In the genomic region with DNA sequence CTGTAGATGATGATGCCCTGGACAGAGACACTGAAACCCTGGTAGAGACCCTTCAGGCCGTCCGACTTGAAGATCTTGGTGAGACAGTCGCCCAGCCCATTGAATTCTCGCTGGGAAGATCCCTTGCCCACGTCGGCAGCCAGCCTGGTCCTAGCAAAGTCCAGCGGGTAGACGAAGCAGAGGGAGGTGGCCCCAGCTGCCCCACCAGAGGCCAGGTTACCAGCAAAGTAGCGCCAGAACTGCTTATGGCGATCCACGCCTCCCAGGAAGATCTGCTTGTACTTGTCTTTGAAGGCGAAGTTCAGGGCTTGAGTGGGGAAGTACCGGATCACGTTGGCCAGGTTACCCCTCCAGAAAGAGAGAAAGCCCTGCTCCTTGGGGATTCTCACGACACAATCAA, we compare ENCODE assay signal across 9 mouse cellular contexts. TPM values are rescaled to one million over a fixed set of nuclear protein-coding genes. Genes with fewer than 3 reads are reported as not detected.
A peak's percentile ranks its signal among the peaks of the same experiment; 100 is the strongest.
DNase-seq lines count a peak whose midpoint lies in the region; ATAC-seq and TF ChIP-seq lines count a peak whose summit lies in the region.
"Had no signal": no experiment of that assay in that cellular context is flagged by ENCODE, and none has a peak within 500 bp of the region (broad histone marks: within the 10 kb centered on the region; RNA-seq: fewer than 3 reads in every experiment).

No protein-coding gene starts in this region.

- DNase-seq in heart, adult 11 months = peak; percentile 92
- DNase-seq in heart, postnatal 36 days = no peak
- DNase-seq in CH12.LX (ENCODE audit: extremely low read depth) = peak; percentile 35
- no peak for DNase-seq in layer of hippocampus, postnatal 25 days (ENCODE audit: extremely low spot score in 1 of 2, low spot score in 1 of 2)
- DNase-seq in ovary, postnatal 36 days (ENCODE audit: low spot score) = no peak

- dilution Hi-C loops in CH12.LX (cut with MboI; ENCODE audit: extremely low pct_ligation_motif_present, extremely low pct_unique_long_range_greater_than_20kb, low sequenced_read_pairs) = no loop called here

- peak overlapping the region; percentile 91; the same call in 1 of the 2 replicates for H3K9ac ChIP-seq in CH12.LX (ENCODE audit: insufficient read depth, low read depth)
- peak overlapping the region; percentile 23; the same call in 1 of the 2 replicates for H3K9ac ChIP-seq in intestine, embryonic 16.5 days (ENCODE audit: low read depth, low read length)
- H3K9ac ChIP-seq in neural tube, embryonic 13.5 days = peak overlapping the region; percentile 93

- peaks cover 39 to 52% of the 10 kb centered on the region in 2 experiments for H3K36me3 ChIP-seq in CH12.LX (replicated peaks in 1 of 2; ENCODE audit: control insufficient read depth in 1 of 2, insufficient read depth in 1 of 2, low read length in 1 of 2)
- H3K36me3 ChIP-seq in intestine, embryonic 16.5 days (ENCODE audit: control insufficient read depth, insufficient read depth, low read length) = peaks cover 18% of the 10 kb centered on the region; the same call in 1 of the 2 replicates
- H3K36me3 ChIP-seq in neural tube, embryonic 13.5 days = peaks cover 51% of the 10 kb centered on the region

- no peaks in the 10 kb centered on the region for H3K9me3 ChIP-seq in CH12.LX (replicated peaks; ENCODE audit: low read length)
- no peaks in the 10 kb centered on the region for H3K9me3 ChIP-seq in intestine, embryonic 16.5 days (ENCODE audit: control insufficient read depth, low read length)
- no peaks in the 10 kb centered on the region for H3K9me3 ChIP-seq in neural tube, embryonic 13.5 days

- no peak for TF ChIP-seq RAD21 in CH12.LX (IDR thresholded peaks at IDR 0.05; ENCODE audit: low read depth, low read length)

- peak overlapping the region; percentile 80 for H3K4me2 ChIP-seq in CH12.LX (ENCODE audit: insufficient read depth, low read depth, poor library complexity, severe bottlenecking)
- peak overlapping the region; percentile 82 for H3K4me2 ChIP-seq in intestine, embryonic 16.5 days (ENCODE audit: low read depth, low read length)
- H3K4me2 ChIP-seq in neural tube, embryonic 13.5 days = peak overlapping the region; percentile 91

- TF ChIP-seq POLR2A in CH12.LX (IDR thresholded peaks at IDR 0.05; ENCODE audit: low read depth, low read length) = no peak
- TF ChIP-seq POLR2A in embryonic fibroblast, embryonic 13.5 days (IDR thresholded peaks at IDR 0.05; ENCODE audit: low read depth, low read length) = no peak

- in situ Hi-C loops in CH12.LX (cut with MboI; ENCODE audit: low pct_ligation_motif_present, low pct_unique_long_range_greater_than_20kb, low sequenced_read_pairs) = loop anchor here (25.0 kb wide), 1 partner anchor 728 kb away; no protein-coding TSS in a partner anchor

- H3K4me3 ChIP-seq in CH12.LX (replicated peaks in 1 of 3; ENCODE audit: low read depth in 2 of 3, low read length in 2 of 3, poor library complexity in 1 of 3) = peak overlapping the region; percentile 38 to 93 (median 79)
- H3K4me3 ChIP-seq in embryonic fibroblast, embryonic 13.5 days (ENCODE audit: insufficient read depth, low read length) = peak overlapping the region; percentile 96
- H3K4me3 ChIP-seq in intestine, embryonic 16.5 days (ENCODE audit: low read length) = peak overlapping the region; percentile 7
- H3K4me3 ChIP-seq in neural tube, embryonic 13.5 days = peak overlapping the region; percentile 79
- H3K4me3 ChIP-seq: erythroblast, embryonic 14.5 days had no signal

- H3K27me3 ChIP-seq in CH12.LX (replicated peaks) = no peaks in the 10 kb centered on the region
- no peaks in the 10 kb centered on the region for H3K27me3 ChIP-seq in intestine, embryonic 16.5 days (replicated peaks; ENCODE audit: control insufficient read depth, insufficient read depth, low read length)
- no peaks in the 10 kb centered on the region for H3K27me3 ChIP-seq in neural tube, embryonic 13.5 days

- TF ChIP-seq CTCF in CH12.LX (conservative IDR thresholded peaks at IDR 0.05 in 1 of 2, IDR thresholded peaks at IDR 0.05 in 1 of 2; ENCODE audit: low read depth in 2 of 2, low read length in 2 of 2) = no peak
- TF ChIP-seq CTCF in embryonic fibroblast, embryonic 13.5 days (IDR thresholded peaks at IDR 0.05; ENCODE audit: borderline replicate concordance, insufficient read depth, low read length) = no peak

- intact Hi-C loops in heart, postnatal 36 days (cut with DNase I) = no loop called here

- H3K27ac ChIP-seq in CH12.LX (ENCODE audit: insufficient read depth, low read depth) = no peak overlapping the region
- H3K27ac ChIP-seq in embryonic fibroblast, embryonic 13.5 days (ENCODE audit: insufficient read depth, low read length) = no peak overlapping the region
- H3K27ac ChIP-seq in intestine, embryonic 16.5 days (ENCODE audit: low read length) = no peak overlapping the region
- peak overlapping the region; percentile 99 for H3K27ac ChIP-seq in neural tube, embryonic 13.5 days (replicated peaks)

- 81% methylated on average over 15 of the region's 15 CpGs for WGBS in intestine, embryonic 16.5 days
- WGBS in neural tube, embryonic 13.5 days = 81% methylated on average over 15 of the region's 15 CpGs

- peaks cover 19% of the 10 kb centered on the region for H3K79me2 ChIP-seq in CH12.LX (replicated peaks; ENCODE audit: control insufficient read depth, extremely low read depth, insufficient read depth, poor library complexity, severe bottlenecking)

- peaks cover 2 to 35% of the 10 kb centered on the region in 2 experiments; a peak in 2 of 4 replicates for H3K4me1 ChIP-seq in CH12.LX (ENCODE audit: control insufficient read depth in 1 of 2, insufficient read depth in 2 of 2)
- peaks cover 6% of the 10 kb centered on the region for H3K4me1 ChIP-seq in embryonic fibroblast, embryonic 13.5 days (ENCODE audit: control insufficient read depth, insufficient read depth, low read length)
- H3K4me1 ChIP-seq in intestine, embryonic 16.5 days (ENCODE audit: control insufficient read depth, insufficient read depth, low read length) = peaks cover 22% of the 10 kb centered on the region
- H3K4me1 ChIP-seq in neural tube, embryonic 13.5 days (replicated peaks) = peaks cover 47% of the 10 kb centered on the region

- TF ChIP-seq EP300 in CH12.LX (IDR thresholded peaks at IDR 0.05; ENCODE audit: low read length) = no peak

- no peak for ATAC-seq in intestine, embryonic 16.5 days
- no peak for ATAC-seq in neural tube, embryonic 13.5 days (ENCODE audit: low read depth)

TF ChIP-seq in CH12.LX, 34 proteins besides CTCF, POLR2A, EP300 and RAD21:
- TF ChIP-seq NRF1 (IDR thresholded peaks at IDR 0.05; ENCODE audit: low read depth, low read length) (no peak), CHD1 (IDR thresholded peaks at IDR 0.05; ENCODE audit: low read depth, low read length) (no peak), IRF4 (IDR thresholded peaks at IDR 0.05; ENCODE audit: low read depth, low read length) (no peak), PAX5 (IDR thresholded peaks at IDR 0.05; ENCODE audit: low read length) (no peak), MAZ (IDR thresholded peaks at IDR 0.05; ENCODE audit: low read depth, low read length) (no peak), TCF12 (IDR thresholded peaks at IDR 0.05; ENCODE audit: low read depth, low read length) (no peak), RCOR1 (conservative IDR thresholded peaks at IDR 0.05; ENCODE audit: low read depth, low read length) (no peak), GABPA (IDR thresholded peaks at IDR 0.05; ENCODE audit: insufficient replicate concordance, low read depth, low read length) (no peak), KAT2A (IDR thresholded peaks at IDR 0.05; ENCODE audit: insufficient replicate concordance, low read length) (no peak), UBTF (IDR thresholded peaks at IDR 0.05; ENCODE audit: low read depth, low read length) (no peak)

RNA-seq across cellular contexts. Expression of gene Slc25a4, which starts 2.0 kb away (rescaled TPM):
- 1,000 to 10,000 TPM; 5,098 to 5,396 TPM for total RNA-seq in heart, postnatal 36 days (2021)
- total RNA-seq in CH12.LX (2012; rRNA removed) = 365 and 379 TPM in 2 replicates
- 403 and 410 TPM in 2 replicates for total RNA-seq in CH12.LX (2014; rRNA removed)
- polyA plus RNA-seq in CH12.LX (2012; ENCODE audit: insufficient read length, low read depth) = 476 and 483 TPM in 2 replicates
- 302 and 337 TPM in 2 replicates for polyA plus RNA-seq in embryonic fibroblast, embryonic 13.5 days (2011; ENCODE audit: insufficient read length, low read depth, missing spikeins)
- 360 and 397 TPM in 2 replicates for polyA plus RNA-seq in intestine, embryonic 16.5 days (2015; fragmentation: Nextera tagmentation; extraction: Ambion mirVana)
- 856 and 869 TPM in 2 replicates for polyA plus RNA-seq in neural tube, embryonic 13.5 days (2015; fragmentation: Nextera tagmentation; extraction: Ambion mirVana)
- 100 to 1,000 TPM; 582 to 631 TPM for total RNA-seq in layer of hippocampus, postnatal 25 days (2021)

RNA-seq across cellular contexts. Expression of gene Snx25, which starts 57.1 kb away (rescaled TPM):
- 10 to 100 TPM; 10.5 to 10.8 TPM for total RNA-seq in heart, postnatal 36 days (2021)
- 13.4 and 14.3 TPM in 2 replicates for total RNA-seq in CH12.LX (2012; rRNA removed)
- 22.2 and 24.9 TPM in 2 replicates for total RNA-seq in CH12.LX (2014; rRNA removed)
- 6.9 and 7.2 TPM in 2 replicates for polyA plus RNA-seq in CH12.LX (2012; ENCODE audit: insufficient read length, low read depth)
- 20.2 and 23.5 TPM in 2 replicates for polyA plus RNA-seq in embryonic fibroblast, embryonic 13.5 days (2011; ENCODE audit: insufficient read length, low read depth, missing spikeins)
- polyA plus RNA-seq in intestine, embryonic 16.5 days (2015; fragmentation: Nextera tagmentation; extraction: Ambion mirVana) = 5.9 and 7.6 TPM in 2 replicates
- polyA plus RNA-seq in neural tube, embryonic 13.5 days (2015; fragmentation: Nextera tagmentation; extraction: Ambion mirVana) = 6.8 and 9.2 TPM in 2 replicates
- 10 to 100 TPM; 44.1 to 45.8 TPM for total RNA-seq in layer of hippocampus, postnatal 25 days (2021)

RNA-seq across cellular contexts. Expression of gene Cfap97, which starts 57.5 kb away (rescaled TPM):
- total RNA-seq in heart, postnatal 36 days (2021) = 10 to 100 TPM; 11.2 to 13.3 TPM
- 10.7 and 11.8 TPM in 2 replicates for total RNA-seq in CH12.LX (2012; rRNA removed)
- total RNA-seq in CH12.LX (2014; rRNA removed) = 19.7 and 20.9 TPM in 2 replicates
- polyA plus RNA-seq in CH12.LX (2012; ENCODE audit: insufficient read length, low read depth) = 11.2 and 14.4 TPM in 2 replicates
- 17.3 and 19.7 TPM in 2 replicates for polyA plus RNA-seq in embryonic fibroblast, embryonic 13.5 days (2011; ENCODE audit: insufficient read length, low read depth, missing spikeins)
- polyA plus RNA-seq in intestine, embryonic 16.5 days (2015; fragmentation: Nextera tagmentation; extraction: Ambion mirVana) = 15.0 and 17.1 TPM in 2 replicates
- 24.2 and 24.9 TPM in 2 replicates for polyA plus RNA-seq in neural tube, embryonic 13.5 days (2015; fragmentation: Nextera tagmentation; extraction: Ambion mirVana)
- 10 to 100 TPM; 21.6 to 24.3 TPM for total RNA-seq in layer of hippocampus, postnatal 25 days (2021)

Comparison
In these comparisons a context has a peak if more than half of its experiments do, and no peak if none do; other contexts are left out.
1. DNase-seq: peak in heart, adult 11 months (single experiment) and CH12.LX (single experiment); none in heart, postnatal 36 days (0 of 2), layer of hippocampus, postnatal 25 days (0 of 2) and ovary, postnatal 36 days (single experiment).
2. H3K4me3 ChIP-seq: peak in every context shown above with its lines; median percentile 96 in embryonic fibroblast, embryonic 13.5 days; 79 in CH12.LX; 79 in neural tube, embryonic 13.5 days; 7 in intestine, embryonic 16.5 days.
3. H3K9ac ChIP-seq: peak in every context shown above with its lines; median percentile 93 in neural tube, embryonic 13.5 days; 91 in CH12.LX; 23 in intestine, embryonic 16.5 days.
4. Peak in every context shown above with its lines, with median percentiles within 50 percentile points of each other: H3K4me2 ChIP-seq.